In genomic region chr13:53464441-53465001, GRCm38 (mm10) we compare ENCODE assay signal across 11 mouse cellular contexts. TPM values are rescaled to one million over a fixed set of nuclear protein-coding genes. Genes with fewer than 3 reads are reported as not detected.
DNase-seq lines count a peak whose midpoint lies in the region; ATAC-seq lines count a peak whose summit lies in the region.
"Had no signal": no experiment of that assay in that cellular context is flagged by ENCODE, and none has a peak within 500 bp of the region (broad histone marks: within the 10 kb centered on the region; RNA-seq: fewer than 3 reads in every experiment).

No protein-coding gene starts in this region.

- peak overlapping the region; percentile 0; the same call in 1 of the 2 replicates for H3K27ac ChIP-seq in hindbrain, embryonic 14.5 days
- H3K27ac ChIP-seq: stomach, embryonic 15.5 days had no signal

- 2% methylated on average over 20 of the region's 21 CpGs for WGBS in hindbrain, embryonic 14.5 days

- H3K9ac ChIP-seq in hindbrain, embryonic 14.5 days: no peak overlapping the region
- H3K9ac ChIP-seq: stomach, embryonic 15.5 days had no signal

- peaks cover 95% of the 10 kb centered on the region for H3K27me3 ChIP-seq in hindbrain, embryonic 14.5 days (ENCODE audit: control insufficient read depth, insufficient read depth, low read length)

- intact Hi-C loops in heart, postnatal 25 days (cut with DNase I): loop anchor here (5.0 kb wide), 3 partner anchors 128 to 298 kb away; no protein-coding TSS in a partner anchor

- H3K9me3 ChIP-seq in hindbrain, embryonic 14.5 days (ENCODE audit: control insufficient read depth, low read length): no peaks in the 10 kb centered on the region
- H3K9me3 ChIP-seq: stomach, embryonic 15.5 days had no signal

- no peaks in the 10 kb centered on the region for H3K36me3 ChIP-seq in hindbrain, embryonic 14.5 days (replicated peaks; ENCODE audit: control insufficient read depth, insufficient read depth)
- H3K36me3 ChIP-seq: stomach, embryonic 15.5 days had no signal

- H3K4me2 ChIP-seq in hindbrain, embryonic 14.5 days (replicated peaks): peak overlapping the region; percentile 37
- H3K4me2 ChIP-seq: stomach, embryonic 15.5 days had no signal

- ATAC-seq in hindbrain, embryonic 14.5 days (ENCODE audit: low FRiP score): peak; percentile 16; the same call in 1 of the 2 replicates

- H3K4me3 ChIP-seq in hindbrain, embryonic 14.5 days (replicated peaks; ENCODE audit: low read length): no peak overlapping the region
- H3K4me3 ChIP-seq: stomach, embryonic 15.5 days had no signal

- peaks cover 15% of the 10 kb centered on the region; the same call in 1 of the 2 replicates for H3K4me1 ChIP-seq in hindbrain, embryonic 14.5 days (replicated peaks; ENCODE audit: control insufficient read depth, insufficient read depth, low read length)

- DNase-seq in heart, adult 11 months: peak; percentile 67
- DNase-seq in heart, postnatal 25 days (ENCODE audit: low spot score): no peak
- DNase-seq in embryo, embryonic 10.5 days (ENCODE audit: low spot score): peak; percentile 83
- DNase-seq in hindbrain, embryonic 14.5 days (ENCODE audit: low spot score): peak; percentile 23
- peak; percentile 79 for DNase-seq in neural tube, embryonic 10.5 days (ENCODE audit: extremely low spot score, low spot score)
- DNase-seq in layer of hippocampus, postnatal 36 days: no peak
- no peak for DNase-seq in urinary bladder, postnatal 10 days (ENCODE audit: low spot score)
- DNase-seq in kidney, postnatal 25 days: no peak
- DNase-seq: heart, postnatal 10 days; lung, adult 2 months had no signal

RNA-seq across cellular contexts. Expression of gene Msx2, which starts 8.4 kb away (rescaled TPM):
- total RNA-seq in heart, postnatal 25 days (2021): under 1 TPM; 0.59 to 0.91 TPM
- 1.9 and 2.9 TPM in 2 replicates for polyA plus RNA-seq in hindbrain, embryonic 14.5 days (2014; fragmentation: Nextera tagmentation; extraction: Ambion mirVana)
- under 1 TPM; 0.55 to 0.66 TPM for total RNA-seq in layer of hippocampus, postnatal 36 days (2021)
- polyA plus RNA-seq: lung, adult 2 months had no signal

Comparison
In these comparisons a context has a peak if more than half of its experiments do, and no peak if none do; other contexts are left out.
1. DNase-seq: peak in heart, adult 11 months (single experiment), embryo, embryonic 10.5 days (single experiment), hindbrain, embryonic 14.5 days (single experiment) and neural tube, embryonic 10.5 days (single experiment); none in heart, postnatal 25 days (single experiment), layer of hippocampus, postnatal 36 days (0 of 2), urinary bladder, postnatal 10 days (single experiment) and kidney, postnatal 25 days (0 of 2).